Mouse (Mus musculus) left cerebral cortex, adult 11 months (tissue): ENCODE data around the gene Proca1.

Source experiments
- DNase-seq: peaks from one replicate; pipeline ENCODE4 v3.0.0; 2022; ENCODE audit warnings: low spot score

The Proca1 gene

DNA sequence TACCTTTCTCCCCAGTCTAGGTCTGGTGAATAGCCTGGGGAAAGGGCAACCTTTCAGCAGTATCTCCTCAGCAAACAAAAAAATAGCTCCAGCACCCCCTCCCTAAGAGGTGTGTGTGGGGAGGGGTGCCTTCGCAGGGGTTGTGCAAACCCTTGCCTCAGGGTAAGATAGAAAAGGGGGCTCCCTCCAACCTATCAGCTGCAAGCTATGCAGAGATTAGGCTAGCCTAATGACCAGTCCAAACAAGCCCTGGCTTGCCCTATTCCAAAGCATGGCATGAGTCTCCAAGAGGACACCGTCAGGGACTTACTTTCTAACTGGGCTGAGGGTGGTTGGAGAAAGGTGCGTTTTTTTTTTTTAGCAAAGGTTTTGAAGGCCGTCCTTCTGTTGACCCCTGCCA, 27.0 kb upstream of the Proca1 start:
- no peak for DNase-seq

DNA sequence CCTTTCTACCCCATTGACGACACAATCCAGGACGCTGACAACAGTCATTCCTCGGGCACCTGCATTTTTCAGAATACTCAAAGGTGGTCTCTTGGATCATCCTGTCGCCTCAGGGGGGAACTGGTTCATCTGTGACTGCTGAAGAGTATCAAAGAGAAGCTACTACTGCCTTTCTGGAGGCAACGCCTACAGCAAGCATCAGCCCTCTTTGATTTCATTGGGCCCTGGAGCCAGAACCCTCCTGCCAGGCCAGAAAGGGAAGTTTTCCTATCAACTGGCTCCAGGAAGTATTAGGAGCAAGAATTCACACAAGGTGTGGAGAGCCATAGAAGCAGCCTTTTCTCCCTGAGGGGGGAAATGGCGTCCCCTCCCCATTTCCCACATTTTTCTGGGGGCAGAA, 26.6 kb upstream of the Proca1 start:
- DNase-seq: no peak

DNA sequence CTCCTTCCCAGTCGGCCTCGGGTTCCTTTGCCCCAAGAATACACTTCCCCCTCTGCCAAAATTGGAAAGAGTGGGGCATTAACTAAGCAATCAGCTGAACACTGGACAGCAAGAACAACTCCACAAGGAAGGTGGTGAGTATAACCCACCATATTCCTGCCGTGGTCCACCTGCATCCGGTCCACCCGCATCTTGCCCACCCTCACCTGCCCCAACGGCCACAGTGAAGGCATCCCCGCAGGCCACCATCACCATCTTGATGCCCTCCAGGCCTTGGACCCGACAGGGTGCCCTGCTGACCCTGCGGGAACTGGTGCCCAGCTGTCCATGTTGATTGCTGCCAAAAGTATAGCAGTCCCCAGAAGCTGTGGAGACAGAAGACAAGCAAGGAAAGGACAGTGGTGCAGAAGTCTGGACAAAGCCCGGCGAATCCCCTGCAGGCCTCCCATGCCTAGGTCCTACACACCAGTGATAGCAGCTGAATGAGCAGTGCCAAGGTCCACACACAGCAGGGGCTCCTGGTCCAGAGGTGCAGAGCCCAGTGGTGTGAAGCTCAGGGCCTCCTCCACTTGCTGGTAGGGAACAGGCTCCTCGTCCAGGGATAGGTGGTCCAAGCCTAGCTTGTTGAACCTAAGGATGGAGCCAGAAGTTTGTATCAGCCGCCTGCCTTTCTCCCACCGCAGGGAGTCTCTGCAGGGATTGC, 25.8 kb upstream of the Proca1 start:
- DNase-seq: no peak

DNA sequence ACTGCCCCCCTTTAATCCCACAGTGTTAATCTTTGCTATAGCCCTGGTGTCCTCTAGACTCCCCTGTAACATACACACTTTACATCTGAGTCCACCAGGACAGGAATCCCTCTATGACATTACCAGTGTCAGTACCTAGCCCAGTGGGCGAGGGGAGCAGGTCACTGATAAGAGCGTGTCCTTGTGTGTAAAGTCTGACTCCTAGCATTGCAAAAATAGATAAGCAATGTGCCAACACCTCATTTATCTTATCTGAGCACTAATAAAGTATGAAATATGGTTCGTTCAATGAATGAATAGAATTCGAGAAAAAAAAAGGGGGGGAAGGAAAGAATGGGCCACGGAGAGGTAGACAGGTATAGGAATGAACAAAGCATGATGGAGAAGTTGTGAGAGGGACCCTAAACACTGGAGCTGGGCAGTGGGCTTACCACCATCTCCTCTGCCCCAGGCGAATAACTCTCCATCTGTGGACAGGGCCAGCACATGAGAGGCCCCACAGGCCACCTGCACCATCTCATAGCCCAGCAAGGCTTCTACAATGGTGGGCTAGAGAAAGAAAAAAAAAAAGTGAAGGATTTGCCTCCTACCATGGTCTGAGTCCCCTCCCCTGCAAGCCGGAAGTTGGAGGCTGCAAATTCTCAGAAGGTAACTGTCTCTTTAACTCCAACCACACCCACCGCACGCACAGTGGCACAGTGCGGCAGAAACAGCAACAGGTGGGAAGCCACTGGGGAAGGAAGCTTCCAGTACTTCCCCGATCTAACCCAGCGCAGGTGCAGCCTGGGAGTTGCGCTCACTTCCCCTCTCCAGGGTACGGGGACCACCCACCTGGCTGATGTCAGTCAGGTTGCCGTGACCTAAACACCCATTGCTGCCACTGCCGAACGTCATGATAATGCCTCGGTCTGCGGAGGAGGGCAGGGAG, 24.4 kb upstream of the Proca1 start:
- DNase-seq: no peak

DNA sequence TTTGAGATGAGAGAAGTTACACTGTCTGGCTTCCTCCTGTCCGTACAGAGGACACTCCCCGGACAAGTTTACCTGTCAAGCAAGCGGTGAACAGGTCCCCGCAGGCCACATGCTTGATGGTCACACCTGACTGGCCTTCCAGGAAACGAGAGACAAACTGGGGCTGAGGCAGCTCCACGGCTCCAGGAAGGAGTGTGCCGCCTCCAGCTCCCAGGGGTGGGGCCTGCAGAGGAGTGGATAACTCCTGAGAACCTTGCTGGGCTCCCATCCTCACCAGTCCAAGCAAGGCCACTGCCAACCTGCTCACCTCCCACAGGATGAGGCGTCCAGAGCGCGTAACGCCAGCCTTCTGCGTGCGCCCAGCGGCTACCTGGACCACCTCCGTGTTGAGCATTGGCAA, 22.9 kb upstream of the Proca1 start:
- DNase-seq: no peak

DNA sequence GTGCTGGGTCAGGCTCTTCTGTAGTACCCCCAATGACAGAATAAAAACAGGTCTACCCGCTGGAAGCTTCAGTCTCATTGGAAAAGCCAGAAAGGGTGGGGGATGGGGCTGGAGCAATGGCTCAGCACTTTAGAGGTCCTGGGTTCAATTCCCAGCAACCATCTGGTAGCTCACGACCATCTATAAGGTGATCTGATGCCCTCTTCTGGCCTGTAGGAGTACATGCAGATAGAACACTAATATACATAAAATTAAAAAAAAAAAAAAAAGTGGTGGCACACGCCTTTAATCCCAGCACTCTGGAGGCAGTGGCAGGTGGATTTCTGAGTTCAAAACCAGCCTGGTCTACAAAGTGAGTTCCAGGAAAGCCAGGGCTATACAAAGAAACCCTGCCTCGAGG, 21.9 kb upstream of the Proca1 start:
- DNase-seq: no peak

DNA sequence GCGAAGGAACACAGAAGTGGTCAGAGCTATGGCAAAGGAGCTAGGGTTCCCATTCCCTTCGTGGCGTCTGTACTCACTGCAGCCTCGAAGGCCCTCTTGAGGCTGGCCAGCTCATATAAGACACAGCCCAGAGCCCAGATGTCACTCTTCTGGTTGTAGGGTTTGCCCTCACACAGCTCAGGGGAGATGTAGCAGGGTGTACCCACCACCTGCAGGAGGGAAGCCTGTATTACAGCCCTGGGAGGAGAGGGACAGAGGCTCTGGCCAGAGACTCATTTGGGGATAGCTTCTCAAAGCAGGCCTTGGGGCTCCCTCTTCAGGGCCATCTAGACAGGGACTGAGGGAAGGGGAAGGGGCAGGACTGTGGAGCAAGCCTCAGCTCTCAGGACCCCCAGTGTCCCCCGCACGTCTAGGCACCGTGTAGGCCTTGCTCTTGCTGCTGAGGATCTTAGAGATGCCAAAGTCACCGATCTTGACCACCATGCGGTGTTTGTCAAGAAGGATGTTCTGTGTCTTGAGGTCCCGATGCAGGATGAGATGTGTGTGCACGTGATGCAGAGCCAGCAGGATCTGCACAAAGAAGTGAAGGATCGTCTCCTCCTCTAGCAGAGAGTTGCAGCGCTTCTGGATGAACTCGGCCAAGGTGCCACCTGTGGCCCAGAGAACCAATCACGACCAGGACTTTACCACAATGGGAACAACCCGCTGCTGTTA, 21.0 kb upstream of the Proca1 start:
- DNase-seq: no peak

DNA sequence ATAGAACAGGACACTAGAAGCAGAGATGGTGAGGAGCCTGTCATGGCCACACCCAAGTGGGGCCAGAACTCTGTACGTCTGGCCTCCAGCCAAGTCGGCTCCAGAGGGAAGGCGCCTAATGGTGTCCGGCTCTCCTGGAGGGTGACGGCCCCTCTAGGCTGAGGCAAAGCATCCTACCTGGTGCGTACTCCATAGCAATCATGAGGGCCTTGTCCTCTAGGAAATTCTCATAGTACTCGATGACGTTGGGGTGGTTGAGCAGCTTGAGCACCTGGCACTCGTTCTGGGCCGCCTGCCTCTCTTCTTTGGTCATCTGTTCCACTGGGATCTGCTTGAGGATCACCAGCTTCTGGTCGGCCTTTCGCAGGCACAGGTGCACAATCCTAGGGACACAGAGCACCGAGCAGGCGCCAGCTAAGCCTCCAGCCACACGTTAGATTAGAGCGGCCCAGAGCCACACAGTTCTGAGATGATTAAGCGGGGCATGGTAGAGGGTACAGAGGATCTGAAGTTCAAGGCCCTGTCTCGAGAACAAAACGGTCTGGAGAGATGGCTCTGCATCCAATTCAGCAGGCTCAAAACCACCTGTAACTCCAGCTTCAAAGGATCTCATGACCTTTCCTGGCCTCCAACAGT, 20.3 kb upstream of the Proca1 start:
- no peak for DNase-seq

DNA sequence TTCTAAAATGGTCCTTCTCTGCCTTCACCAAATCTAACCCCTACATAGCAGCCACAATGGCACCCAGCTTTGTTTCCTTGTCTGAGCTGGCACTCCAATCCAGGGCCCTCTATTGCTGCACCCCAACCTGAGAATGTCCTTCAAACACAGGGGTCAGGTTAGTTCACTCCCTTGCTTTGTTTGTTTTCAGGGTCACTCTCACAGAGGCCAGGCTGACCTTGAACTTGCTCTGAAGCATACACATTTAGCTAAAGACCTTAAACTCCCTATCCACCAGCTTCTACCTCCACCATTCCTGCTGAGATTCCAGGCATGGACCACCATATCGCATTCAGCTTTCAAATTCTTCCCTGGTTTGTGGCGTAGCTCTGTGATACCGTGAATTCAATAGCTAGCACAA, 18.7 kb upstream of the Proca1 start:
- DNase-seq: no peak

DNA sequence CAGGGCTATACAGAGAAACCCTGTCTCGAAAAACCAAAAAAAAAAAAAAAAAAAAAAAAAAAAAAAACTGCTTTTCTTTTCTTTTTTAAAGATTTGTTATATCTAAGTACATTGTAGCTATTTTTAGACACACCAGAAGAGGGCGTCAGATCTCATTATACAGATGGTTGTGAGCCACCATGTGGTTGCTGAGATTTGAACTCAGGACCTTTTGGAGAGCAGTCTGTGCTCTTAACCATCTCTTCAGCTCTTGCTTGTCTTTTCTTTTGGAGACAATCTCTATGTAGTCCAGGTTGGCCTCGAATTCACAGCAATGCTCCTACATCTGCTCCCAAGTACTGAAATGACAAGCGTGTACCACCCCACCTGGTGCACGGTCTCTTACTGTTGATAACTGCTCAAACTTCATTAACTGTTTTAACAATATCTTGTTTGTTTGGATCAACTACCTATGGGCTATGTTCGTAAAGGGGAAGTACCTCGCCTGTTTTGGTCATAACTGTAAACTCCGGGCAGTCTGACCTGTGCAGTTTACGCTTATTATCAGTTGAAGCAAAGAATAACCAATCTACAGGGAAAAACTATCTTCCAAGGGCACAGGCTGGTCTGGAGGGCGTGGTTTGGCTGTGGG, 17.3 kb upstream of the Proca1 start:
- DNase-seq: no peak

DNA sequence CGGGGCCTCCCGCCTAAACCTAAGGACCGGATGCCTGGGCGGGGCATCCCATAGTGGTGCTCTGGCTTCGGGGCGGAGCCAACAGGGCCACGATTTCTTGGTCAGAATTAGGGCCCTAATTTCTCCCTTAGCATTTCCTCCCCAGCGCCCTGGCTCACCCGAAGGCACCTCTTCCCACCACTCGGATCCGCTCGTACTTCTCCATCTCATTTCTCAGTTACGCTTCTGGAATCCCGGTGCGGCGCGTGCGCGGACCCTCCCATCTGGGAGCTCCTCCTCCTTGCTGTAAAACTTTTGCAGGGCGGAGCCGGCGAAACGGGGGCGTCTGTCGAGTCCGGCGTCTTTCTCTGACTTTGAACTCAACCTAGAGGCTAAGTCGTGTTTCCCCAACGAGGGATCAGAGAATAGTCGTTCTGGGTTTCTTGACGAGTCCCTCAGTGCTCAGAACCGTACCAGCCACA, 16.8 kb upstream of the Proca1 start, which contains the start of the genes Nek8 and Tlcd1:
Nek8 (minus strand) TSS at position 274 of the 461 bp plus-strand sequence.
Tlcd1 (plus strand) TSS at position 310 of the 461 bp plus-strand sequence.
- DNase-seq: peak; percentile 72

DNA sequence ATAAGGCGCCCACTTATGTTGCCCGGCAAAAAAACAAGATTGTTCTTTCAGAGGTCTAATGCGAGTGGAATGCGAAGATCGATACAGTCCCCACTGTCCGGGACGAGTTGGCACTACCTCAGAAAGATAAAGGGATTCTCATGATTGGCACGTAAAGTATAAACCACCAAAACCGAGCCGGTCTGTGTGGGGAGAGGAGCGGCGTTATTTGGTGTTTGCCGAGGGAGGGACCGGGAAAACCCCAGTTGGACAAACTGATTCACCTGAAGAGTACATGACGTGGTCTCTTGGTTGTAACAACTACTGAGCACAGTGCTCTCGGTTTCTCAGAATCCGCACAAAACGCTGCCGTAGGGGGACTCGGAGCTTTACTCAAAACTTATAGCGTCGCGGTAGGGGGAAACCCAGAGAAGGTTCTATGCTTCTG, 16.3 kb upstream of the Proca1 start:
- DNase-seq: no peak

DNA sequence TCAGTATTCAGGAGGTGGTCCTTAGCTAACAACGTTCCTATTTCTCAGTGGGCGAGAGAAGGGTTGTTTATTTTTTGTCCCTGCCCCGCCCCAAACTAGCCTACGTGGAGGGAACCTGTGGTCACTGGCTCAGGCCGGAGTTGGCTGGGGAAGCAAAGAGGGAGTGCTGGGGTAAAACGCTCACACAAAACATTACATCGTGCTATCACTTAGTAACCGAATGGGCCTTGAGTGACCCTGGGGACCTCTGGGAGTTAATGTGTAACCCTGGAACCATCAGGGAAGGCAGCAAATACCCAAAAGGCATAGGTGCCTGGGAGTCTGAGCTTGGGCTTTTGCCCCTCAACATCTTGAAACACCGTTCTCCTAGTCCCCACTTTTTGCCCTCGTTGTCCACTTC, 15.8 kb upstream of the Proca1 start:
- DNase-seq: no peak

DNA sequence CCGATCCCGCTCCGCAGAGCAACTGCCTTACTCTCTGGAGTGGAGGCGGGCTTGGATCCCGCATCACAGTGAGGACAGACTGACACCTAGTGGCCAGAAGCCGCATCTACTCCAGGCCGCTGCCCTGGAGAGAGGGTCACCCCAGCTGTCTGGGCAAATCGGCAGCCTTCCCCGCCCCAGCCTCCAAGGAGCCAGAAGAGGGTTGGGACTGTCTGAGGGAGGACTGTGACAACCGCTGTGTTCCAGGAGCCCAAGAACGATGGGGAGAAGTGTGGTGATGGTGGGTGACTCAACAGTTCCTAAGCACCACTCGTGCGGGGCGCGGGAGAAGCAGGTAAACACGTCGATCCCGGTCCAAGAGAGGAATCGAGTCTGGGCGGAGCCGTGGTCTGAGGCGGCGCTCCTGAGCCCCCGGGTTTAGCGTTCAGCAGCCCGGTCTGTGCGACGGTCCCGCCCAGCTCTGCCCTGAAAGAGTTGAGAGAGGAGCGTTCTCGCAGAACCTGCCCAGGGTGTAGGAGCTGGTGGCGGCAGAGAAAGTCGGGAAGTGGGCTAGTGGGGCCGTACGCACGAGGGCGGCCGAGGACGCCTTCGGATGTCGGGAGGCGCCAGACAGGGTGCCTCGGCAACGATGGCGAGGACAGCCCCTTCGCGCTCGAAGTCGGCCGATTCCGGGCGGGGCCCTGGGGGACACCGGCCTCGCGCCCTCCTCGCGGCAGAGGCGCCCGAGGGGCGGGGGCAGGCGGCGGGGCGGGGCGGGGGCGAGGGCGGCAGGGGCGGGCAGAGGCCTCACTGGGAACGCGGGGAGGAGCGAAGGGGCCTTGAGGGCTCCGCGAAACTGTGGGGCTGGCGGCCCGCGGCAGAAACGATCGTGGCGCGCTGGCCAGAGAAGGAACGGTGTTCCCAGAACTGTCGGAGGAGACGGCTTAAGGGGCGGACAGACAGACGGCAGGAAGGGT, 15.0 kb upstream of the Proca1 start:
- DNase-seq: peak; percentile 90

DNA sequence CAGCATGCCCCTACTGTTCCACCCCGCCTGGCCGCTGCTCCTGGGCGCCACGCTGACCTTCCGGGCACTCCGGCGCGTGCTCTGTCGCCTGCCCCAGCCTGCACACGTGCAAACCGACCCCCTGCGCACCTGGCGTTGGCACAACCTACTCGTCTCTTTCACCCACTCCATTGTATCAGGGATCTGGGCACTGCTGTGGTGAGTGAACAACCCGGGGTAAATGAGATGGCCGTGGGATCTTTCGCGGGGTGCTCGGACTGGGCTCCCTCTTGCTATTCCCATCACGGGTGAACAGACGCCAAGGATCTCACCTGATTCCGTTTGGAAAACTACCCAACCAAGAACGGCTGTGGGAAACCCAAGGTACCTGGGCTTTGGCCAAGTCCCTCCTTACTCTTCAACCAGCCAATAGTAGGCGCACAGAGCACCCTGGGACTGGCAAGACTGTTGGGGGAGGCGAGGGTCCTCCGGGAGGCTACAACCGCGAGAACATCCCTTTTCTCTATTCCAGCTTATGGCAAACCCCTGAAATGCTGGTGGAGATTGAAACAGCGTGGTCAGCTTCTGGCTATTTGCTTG, 14.2 kb upstream of the Proca1 start:
- DNase-seq: no peak

DNA sequence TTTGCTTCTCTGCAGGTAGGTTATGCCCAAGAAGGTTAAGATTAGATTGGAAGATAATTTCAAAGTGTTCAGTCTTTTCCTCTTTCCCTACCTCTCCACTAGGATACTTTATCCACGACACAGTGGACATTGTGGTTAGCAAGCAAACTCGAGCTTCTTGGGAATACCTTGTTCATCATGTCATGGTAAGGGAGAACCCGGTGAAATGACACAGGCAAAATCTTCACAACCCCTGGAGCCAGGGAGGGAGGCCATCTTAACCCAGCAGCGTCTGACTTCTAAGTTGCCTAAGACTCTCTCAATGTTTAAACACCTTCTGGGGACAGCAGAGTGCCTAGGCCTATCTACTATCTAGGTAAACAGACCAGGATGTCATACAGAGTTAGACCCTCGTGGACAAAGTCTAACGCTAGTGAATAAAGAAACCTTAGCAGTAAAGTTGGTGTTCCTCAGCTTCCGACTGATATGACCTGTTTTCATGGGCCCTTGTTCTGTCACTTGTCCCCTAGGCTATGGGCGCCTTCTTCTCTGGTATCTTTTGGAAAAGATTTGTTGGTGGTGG, 13.7 kb upstream of the Proca1 start:
- no peak for DNase-seq

DNA sequence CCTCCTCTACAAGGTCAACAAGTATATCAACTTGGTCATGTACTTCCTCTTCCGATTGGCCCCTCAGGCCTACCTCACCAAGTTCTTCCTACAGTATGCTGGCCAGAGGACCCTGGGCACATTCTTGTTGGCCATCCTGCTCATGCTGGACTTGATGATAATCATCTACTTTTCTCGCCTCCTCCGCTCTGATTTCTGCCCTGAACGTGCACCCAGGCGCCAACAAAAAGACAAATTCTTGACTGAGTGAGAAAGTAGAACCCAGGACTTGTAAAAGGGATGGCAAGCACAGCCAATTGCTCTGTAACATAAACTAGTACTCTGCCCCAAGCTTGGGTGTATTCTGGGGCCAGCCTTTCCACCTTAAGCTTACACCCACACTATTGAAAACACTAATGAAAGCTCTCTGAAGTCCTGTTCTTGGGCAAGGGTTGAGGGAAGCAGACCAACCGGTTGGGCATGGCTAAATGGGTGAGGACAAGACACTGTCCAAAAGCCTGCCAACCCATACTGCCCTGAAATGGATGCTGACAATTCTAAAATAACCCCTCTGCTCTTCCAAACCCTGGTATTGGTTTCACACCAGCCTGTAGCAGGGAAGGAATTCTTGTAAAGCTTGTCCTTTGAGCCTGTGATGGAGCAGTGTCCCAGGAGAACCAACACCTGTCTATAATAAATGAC, 13.0 kb upstream of the Proca1 start:
- DNase-seq: no peak

DNA sequence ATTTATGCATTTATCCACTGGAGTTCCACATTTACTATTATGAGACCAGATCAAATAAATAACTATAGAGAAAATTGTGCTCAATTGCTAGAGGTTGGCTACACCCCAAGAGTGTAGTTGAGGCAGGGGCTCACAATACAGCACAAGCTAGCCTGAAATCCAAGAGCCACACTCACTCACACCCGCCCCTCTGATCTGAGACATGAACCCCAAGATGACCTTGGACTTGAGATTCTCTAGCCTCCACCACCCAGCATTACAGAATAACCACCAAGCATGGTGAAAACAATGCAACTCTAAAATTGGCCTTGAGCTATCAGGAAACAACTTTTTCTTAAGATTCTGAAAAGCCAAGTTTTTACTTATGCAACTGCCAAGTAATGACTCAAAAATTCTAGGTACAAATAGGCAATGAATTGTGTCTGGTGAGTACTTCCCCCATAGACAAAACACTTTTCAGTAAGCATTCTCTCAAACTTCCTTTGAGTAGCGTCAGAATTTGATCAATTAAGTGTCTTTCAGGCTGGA, 11.3 kb upstream of the Proca1 start:
- DNase-seq: no peak

DNA sequence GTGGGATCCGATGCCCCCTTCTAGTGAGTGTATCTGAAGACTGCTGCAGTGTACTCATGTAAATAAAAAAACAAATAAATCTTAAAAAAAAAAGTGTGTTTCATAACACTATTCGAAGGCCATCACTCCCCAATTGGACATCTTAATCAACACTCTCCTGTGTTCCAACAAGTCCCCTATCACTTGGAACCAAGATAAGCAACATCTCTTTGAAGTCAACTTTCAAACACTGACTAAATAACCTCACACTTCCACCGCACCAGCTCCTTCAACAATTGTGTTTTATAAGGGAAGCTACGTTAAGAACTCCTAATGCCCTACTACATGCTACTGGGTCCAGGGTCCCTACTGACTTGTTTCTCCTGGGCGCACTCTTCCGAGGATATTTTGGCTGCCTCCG, 10.7 kb upstream of the Proca1 start:
- DNase-seq: no peak
